Mouse (Mus musculus): ENCODE results near the gene Mt3. TPM values are rescaled to one million over a fixed set of nuclear protein-coding genes. Genes with fewer than 3 reads are reported as not detected.
A peak's percentile ranks its signal among the peaks of the same experiment; 100 is the strongest.

Mt3 gene
- total RNA-seq (2021) = 1 to 10 TPM; 1.6 to 2.7 TPM
- long read RNA-seq, experiment 1, partial matches to known transcripts = 0 of 1 reads
- long read RNA-seq, experiment 1, other reads (novel, unspliced or antisense) = 0 of 1 reads
- long read RNA-seq, experiment 2 = 0 reads

DNA sequence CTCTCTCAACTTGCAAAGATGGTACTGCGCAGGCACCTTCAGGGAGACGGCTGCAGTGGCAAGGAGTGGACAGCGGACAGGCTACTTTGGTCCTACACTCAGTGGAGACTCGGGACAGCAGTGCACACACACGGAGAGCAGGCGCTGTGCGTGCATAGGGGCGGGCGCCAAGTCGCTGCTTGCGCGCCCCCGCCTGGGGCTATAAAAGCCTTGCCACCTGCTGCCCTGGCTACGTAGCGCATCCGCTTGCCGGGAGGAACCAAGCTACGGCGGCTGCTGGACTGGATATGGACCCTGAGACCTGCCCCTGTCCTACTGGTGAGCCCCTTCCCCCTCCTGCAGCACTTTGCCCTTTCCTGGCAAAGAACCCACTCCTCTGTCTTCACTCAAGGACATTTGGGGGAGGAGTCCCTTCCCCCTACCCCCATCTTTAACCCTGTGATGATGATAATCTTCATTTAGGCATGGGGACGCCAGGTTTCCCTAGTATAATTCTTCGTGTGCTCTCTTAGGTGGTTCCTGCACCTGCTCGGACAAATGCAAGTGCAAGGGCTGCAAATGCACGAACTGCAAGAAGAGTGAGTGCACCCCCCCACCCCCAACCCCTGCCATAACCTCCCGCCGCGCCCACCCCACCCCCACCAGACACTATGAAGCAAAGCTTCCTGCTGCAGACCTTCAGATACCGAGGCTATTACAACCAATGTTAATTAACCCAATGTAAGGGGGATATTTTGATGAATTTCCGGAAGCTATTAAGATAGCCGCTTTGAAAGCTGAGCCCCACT lies at the start of gene Mt3:
Gene Mt3 (plus strand): TSS at position 95 of the 788 bp plus-strand sequence.
- TF ChIP-seq CTCF (IDR thresholded peaks at IDR 0.05) = peak; percentile 56
- Histone ChIP-seq H3K4me3 (peak within 1 kb of the TSS; percentile 63), H3K27ac (0 out of 2 replicates have a peak within 1 kb of the TSS, but pooled peaks have one; percentile 35)
- peak; percentile 85 for DNase-seq
- intact Hi-C loops (cut with DNase I) = loop anchor here (2.0 kb wide), 1 partner anchor 54 kb away; the partner anchor contains the start of gene Bbs2

DNA sequence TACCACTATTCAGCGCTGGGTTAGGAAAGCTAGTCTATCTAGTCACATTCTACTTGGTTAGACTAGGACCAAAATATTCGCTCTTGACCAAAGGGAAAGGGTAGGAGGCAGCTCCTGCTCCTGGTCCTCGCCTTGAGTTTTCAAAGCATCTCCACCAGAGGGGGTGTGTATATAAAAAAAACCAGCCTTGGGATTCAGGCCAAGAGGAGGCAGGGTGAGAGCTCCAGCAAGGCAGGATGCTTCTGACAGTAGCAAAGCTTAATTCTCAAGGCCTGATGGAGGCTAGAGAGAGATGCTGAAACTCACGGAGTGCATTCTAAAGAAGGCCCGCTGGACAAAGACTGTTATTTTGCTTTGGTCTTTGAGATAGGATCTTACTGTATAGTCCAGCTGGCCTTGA lies 48.3 kb upstream of the Mt3 start:
- intact Hi-C loops (cut with DNase I) = loop anchor here (5.0 kb wide), 1 partner anchor 93 kb away; no protein-coding TSS in a partner anchor
- Histone ChIP-seq H3K4me3 (no peak overlapping the region), H3K27ac (no peak overlapping the region)
- TF ChIP-seq CTCF (IDR thresholded peaks at IDR 0.05) = peak; percentile 9; the same call in 1 of the 2 replicates
- DNase-seq = no peak

DNA sequence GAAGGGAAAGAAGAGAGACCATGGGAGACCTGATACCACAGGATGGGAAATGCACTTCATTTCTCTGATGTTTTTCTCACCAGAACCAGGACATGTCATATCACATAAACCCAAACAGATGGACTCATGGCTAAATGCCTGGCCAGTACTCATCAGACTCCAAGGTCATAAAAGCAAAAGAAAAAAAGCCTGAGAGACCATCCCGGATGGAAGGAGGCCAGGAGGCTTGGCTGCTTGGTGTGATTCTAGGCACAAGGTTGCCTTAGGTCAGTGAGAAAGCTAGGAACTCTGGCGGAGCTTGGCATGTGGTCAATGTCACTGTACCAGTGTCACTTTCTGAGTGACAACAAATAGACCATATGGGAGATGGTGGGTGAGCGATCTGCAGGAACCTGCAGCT lies 44.5 kb upstream of the Mt3 start:
- H3K27ac ChIP-seq = no peak overlapping the region
- no peak for TF ChIP-seq CTCF (IDR thresholded peaks at IDR 0.05)

DNA sequence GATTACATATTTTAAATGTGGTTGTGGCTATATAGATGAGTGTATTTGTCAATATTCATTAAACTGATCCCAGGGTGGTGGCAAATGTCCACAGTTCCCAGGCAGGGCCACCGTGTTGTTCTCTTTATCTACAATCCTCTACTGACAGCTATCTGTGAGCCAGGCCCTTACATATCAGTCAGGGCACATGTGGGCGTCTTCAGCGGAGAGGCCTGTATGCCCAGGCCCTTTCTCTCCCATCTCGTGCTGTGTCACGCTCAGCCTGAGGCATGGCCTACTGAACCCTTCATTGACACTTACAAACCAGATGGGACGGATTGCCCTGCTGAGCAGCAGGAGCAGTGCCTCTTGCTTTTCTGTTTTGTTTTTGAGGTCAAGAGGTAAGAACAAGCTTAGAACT lies 43.0 kb upstream of the Mt3 start:
- no peak for TF ChIP-seq CTCF (IDR thresholded peaks at IDR 0.05)
- Histone ChIP-seq H3K4me3 (no peak overlapping the region), H3K27ac (no peak overlapping the region)
- DNase-seq = no peak
- intact Hi-C loops (cut with DNase I) = no loop called here

More for the DNA sequence above, 44.5 kb upstream of the Mt3 start:
- intact Hi-C loops (cut with DNase I) = no loop called here
- no peak overlapping the region for H3K4me3 ChIP-seq
- peak; percentile 51 for DNase-seq

DNA sequence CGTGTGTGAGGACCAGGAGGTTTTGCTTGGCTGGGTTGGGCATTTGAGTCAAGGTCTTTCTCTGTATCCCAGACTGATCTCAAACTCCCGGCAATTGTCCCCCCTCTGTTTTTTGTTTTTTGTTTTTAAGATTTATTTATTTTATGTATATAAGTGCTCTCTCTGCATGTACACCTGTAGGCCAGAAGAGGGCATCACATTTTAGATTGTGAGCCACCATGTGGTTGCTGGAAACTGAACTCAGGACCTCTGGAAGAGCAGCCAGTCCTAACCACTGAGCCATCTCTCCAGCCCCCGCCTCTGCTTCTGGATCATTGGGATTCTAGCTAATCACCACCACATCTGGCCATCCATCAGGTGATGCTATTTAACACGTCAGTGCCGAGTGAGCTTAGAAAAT lies 42.6 kb upstream of the Mt3 start:
- intact Hi-C loops (cut with DNase I) = no loop called here
- H3K4me3 ChIP-seq = no peak overlapping the region
- TF ChIP-seq CTCF (IDR thresholded peaks at IDR 0.05) = peak; percentile 29; the same call in 1 of the 2 replicates
- no peak for DNase-seq
- no peak overlapping the region for H3K27ac ChIP-seq

DNA sequence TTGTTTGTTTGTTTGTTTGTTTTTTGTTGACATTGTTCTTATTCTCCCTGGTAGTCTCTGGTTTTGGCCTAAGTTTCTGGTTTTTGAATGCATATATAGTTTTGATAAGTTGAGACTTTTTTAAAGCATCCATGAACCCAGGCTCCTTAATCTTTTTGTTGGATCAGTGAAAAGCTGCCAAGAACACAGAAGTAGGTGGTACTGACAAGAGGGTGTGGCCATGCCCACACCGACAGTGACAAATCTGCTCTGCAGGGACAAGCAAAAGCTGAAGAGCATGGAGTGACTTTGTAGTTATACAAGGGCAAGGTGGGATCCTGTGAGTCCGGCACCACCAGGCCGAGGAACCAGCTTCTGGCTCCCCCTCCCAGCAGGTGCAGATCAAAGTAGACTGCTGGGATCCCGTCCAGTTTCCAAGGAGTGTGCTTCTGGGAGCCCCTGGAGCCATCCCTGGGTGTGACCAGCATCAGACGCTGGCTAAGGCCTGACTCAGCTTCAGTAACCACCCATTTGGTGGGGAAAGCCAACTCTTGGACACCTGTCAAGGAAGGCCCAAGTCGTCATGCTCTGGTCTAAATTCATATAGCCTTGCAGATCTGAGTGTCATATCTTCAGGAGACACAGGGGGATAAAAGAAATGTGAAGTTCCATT lies 41.8 kb upstream of the Mt3 start:
- intact Hi-C loops (cut with DNase I) = no loop called here
- TF ChIP-seq CTCF (IDR thresholded peaks at IDR 0.05) = no peak
- no peak for DNase-seq
- no peak overlapping the region for H3K4me3 ChIP-seq
- H3K27ac ChIP-seq = peak overlapping the region; percentile 25; the same call in 1 of the 2 replicates

DNA sequence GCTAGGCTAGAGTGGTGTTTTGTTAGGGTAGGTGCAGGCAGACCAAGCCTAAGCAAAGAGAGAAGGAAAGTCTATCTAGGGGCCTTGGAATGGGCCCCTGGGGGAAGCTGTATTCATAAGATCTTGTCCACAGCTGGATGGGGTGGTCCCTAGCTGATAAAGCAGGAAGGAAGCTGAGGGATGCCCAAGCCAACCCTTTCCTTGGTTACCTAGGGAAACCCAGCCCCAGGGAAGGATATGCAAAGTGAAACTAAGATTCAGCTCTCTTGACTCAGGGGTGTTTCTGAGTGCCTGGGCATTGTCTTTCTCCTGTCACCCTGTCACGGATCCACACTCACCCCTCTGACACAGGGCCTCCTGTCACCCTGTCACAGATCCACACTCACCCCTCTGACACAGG lies 39.0 kb upstream of the Mt3 start:
- intact Hi-C loops (cut with DNase I) = no loop called here
- no peak for DNase-seq
- no peak overlapping the region for H3K4me3 ChIP-seq
- TF ChIP-seq CTCF (IDR thresholded peaks at IDR 0.05) = no peak
- no peak overlapping the region for H3K27ac ChIP-seq

DNA sequence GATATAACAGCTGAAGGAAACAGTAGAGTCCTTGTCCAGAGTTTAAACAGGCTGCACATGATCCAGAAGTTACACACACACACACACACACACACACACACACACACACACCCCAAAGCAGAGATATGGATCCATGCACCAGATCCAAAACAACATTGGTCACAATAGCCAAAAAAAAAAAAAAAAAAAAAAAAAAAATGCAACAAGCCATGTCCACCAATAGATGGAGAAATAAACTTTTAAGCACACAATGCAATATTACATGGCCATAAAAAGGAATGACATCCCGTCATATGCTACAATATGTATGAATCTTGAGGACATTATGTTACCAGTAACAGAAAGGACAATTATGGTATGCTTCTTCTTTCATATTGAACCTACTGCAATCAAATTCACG lies 38.4 kb upstream of the Mt3 start:
- no peak for DNase-seq
- intact Hi-C loops (cut with DNase I) = no loop called here

DNA sequence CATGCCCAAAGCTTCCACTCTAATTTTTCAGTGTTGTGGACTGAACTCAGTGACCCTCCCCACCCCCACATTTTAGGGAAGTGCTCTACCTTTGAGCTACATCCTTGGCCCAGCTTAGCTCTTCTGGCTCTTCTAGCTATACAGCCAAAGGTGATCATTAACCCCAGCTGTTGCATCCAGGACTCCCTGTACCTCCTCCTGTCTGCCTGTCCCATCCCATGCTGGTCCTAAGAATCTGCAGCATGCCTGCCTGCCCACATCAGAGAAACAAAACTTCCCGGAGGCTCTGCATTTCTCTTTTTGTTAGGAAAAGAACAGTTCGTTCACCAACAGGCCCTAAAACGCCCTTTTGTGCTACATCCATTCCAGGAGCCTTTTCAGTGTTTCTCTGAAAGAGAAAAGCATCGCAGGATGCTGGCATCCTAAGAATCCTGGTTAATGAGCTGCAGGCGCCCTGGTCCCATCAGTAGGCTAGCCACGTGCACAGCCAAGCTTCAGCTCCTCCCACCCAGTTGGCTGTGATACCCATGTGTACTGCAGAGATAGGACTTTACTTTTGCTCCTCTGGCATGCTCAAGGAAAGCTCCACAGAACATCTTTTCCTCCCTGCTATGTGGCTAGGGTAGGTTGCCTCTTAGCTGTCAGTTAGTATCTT lies 33.5 kb upstream of the Mt3 start:
- intact Hi-C loops (cut with DNase I) = no loop called here
- Histone ChIP-seq H3K27ac (no peak overlapping the region), H3K4me3 (no peak overlapping the region)
- DNase-seq = no peak
- no peak for TF ChIP-seq CTCF (IDR thresholded peaks at IDR 0.05)

More for the DNA sequence above, 38.4 kb upstream of the Mt3 start:
- Histone ChIP-seq H3K27ac (no peak overlapping the region), H3K4me3 (no peak overlapping the region)
- no peak for TF ChIP-seq CTCF (IDR thresholded peaks at IDR 0.05)

DNA sequence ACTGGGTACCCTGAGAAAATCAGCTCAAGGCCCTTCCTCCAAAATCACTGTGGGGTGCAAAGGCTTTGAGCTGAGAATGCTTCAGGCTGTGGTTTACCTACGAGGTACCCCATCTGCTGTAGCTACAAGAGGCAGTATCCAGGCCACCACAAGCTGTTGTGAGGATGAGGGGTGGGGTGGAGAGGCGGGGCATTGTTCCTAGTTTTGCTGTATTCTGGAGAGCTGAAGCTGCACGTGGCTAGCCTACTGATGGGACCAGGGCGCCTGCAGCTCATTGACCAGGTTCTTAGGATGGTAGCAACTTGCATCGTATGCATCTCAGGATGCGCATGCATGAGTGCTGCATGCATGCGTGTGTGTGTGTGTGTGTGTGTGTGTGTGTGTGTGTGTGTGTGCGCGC lies 30.8 kb upstream of the Mt3 start:
- no peak for DNase-seq
- Histone ChIP-seq H3K4me3 (no peak overlapping the region), H3K27ac (no peak overlapping the region)
- no peak for TF ChIP-seq CTCF (IDR thresholded peaks at IDR 0.05)
- intact Hi-C loops (cut with DNase I) = no loop called here

DNA sequence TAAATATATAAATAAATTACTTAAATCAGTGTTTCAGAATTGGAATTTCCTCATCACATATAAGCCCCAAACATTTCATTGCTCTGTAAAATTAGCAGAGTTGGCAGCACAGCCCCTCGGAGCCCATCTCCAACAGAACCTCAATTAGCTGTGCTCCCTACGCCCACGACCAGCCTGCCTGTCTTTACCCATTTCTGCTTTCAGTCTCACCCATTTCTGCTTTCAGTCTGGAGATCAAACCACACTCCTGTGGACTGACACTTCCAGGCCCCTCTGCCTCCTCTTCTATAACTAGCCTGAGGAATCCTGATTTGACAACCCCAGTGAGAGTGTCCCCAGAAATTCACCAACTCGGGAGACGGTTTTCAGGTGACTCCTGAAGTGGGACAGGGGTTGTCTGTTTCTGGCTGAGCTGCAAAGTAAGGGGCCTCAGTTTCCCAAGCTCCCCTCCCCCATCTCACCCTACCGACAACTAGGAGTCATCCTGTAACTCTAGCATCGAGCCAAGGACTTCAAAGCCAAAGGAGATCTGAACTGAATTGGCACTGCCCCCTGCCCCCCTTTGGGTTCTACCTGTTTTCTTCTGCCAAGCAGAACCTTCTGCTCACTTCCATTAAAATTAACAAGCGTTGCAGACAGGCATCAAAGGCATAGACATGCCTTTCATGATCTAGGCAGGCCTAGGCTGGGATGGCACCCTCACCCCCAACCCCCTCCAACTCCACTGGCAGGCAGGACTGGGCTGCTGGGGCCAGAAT lies 29.5 kb upstream of the Mt3 start:
- DNase-seq = no peak
- Histone ChIP-seq H3K27ac (no peak overlapping the region), H3K4me3 (no peak overlapping the region)
- TF ChIP-seq CTCF (IDR thresholded peaks at IDR 0.05) = no peak
- intact Hi-C loops (cut with DNase I) = no loop called here

DNA sequence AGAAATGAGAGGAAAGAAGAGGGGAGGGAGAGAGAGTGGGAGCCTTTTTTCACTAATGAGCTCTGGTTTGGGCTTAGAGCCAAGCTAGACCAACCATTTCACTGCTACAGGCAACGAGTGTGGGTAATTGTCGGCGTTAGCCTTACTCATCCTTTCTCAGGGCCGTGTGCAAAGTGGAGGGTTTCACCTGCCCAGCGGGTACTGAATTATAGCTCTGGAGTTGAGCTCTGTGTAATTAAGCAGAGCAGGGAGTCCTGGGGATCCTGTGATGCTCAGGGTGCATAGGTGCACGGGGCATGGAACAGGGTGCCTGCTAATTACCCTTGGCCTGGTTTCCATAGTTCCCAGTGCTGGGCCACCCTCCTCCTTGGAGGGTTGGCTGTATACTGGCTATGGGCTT lies 24.7 kb upstream of the Mt3 start:
- TF ChIP-seq CTCF (IDR thresholded peaks at IDR 0.05) = no peak
- DNase-seq = no peak
- no peak overlapping the region for H3K27ac ChIP-seq
- no peak overlapping the region for H3K4me3 ChIP-seq
- intact Hi-C loops (cut with DNase I) = no loop called here
